Mouse (Mus musculus): ENCODE measurements around the gene Olfr1061. TPM values are rescaled to one million over a fixed set of nuclear protein-coding genes. Genes with fewer than 3 reads are reported as not detected.

Olfr1061 gene
- not detected for total RNA-seq (2023)

DNA sequence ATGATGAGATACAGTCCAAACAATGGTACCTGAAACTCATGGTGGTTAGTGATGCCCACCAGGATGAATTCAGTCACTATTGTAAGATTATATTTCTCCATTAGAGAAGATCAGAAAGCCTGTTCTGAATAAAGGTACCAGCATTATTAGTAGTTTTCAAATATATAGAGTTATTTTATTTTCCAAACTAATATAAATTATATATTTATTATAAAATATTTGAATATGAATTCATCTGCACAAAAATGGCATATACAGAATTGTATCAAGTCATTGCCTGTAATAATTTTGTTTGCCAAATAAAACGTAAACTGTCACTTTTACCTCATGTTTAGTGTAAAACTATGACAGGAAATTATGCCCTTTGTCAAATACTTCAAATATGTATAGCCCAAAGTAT lies at the start of gene Olfr1061:
Olfr1061 (minus strand) TSS at position 101 of the 400 bp plus-strand sequence.

DNA sequence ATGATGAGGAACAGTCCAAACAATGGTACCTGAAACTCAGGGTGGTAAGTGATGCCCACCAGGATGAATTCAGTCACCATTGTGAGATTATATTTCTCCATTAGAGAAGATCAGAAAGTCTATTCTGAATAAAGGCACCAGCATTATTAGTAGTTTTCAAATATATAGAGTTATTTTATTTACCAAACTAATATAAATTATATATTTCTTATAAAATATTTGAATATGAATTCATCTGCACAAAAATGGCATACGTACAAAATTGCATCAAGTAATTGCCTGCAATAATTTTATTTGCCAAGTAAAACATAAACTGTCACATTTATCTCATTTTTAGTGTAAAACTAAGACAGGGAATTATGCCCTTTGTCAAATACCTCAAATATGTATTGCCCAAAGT lies 42.3 kb upstream of the Olfr1061 start, which contains the start of gene Olfr1066:
Olfr1066 (minus strand) TSS at position 101 of the 400 bp plus-strand sequence.

DNA sequence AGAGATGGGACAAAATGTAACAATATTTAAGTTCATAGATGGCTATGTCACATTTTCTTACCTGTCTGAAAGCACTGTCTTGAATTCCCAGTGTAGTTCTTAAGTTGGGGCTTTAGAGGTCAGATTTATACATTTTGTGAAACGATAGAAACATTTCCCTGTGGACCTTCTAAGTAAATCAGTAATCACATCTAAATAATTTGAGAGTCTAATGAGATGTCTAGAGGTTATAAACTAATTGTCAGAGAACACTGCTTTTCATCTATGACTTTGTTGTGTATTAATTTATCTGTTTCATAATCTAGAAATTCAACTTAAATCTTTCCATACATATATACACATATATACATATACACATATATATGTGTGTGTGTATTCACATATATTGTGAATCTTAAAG lies 36.6 kb upstream of the Olfr1061 start, which contains the start of gene Olfr1065:
Olfr1065 (minus strand) TSS at position 101 of the 400 bp plus-strand sequence.

DNA sequence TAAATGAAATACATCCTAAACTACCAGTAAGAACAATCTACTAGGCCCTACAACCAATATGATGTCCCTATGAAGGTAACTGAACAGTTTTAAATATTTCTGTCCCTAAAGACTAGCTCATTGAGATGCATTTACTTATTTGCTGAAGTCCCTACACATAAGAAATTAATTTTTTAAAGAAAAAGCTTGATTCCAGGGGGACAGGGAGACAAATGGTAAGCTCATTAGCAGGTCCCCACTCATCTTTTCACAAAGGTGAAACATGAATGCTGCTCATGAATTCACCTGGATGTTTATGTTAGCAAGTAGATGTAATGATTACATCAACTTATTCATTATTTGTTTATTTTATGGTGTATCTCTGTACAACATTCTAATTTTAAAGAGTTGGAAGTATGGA lies 12.8 kb upstream of the Olfr1061 start, which contains the start of gene Olfr1062:
Olfr1062 (minus strand) TSS at position 101 of the 400 bp plus-strand sequence.

DNA sequence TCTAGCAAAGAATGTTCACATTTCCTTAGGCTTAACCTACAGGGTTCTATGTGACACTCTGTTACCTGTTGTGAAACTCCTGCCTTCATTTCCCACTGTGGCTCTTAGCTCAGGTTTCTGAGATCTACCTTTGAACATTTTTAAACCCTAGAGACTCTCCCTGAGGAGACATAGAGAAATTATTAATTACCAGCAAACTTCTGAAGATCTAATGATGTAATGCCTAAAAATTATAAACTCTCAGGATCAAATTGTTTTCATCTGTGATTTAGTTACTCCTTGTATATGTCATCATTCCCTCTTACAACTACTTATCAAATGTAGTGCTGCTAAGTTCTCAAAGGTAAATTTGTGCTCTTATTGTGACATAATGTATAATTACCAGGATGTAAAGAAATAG lies 25.4 kb downstream of the Olfr1061 start, which contains the start of gene Olfr1058:
Olfr1058 (minus strand) TSS at position 101 of the 400 bp plus-strand sequence.

DNA sequence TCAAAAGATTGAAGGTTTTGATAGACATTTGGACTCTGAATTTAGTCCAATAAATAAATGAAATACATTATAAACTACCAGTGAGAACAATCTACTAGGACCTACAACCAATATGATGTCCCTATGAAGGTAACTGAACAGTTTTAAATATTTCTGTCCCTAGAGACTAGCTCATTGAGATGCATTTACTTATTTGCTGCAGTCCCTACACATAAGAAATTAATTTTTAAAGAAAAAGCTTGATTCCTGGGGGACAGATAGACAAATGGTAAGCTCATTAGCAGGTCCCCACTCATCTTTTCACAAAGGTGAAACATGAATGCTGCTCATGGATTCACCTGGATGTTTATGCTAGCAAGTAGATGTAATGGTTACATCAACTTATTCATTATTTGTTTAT lies 35.6 kb downstream of the Olfr1061 start, which contains the start of gene Olfr1057:
Olfr1057 (minus strand) TSS at position 101 of the 400 bp plus-strand sequence.

Other genes starting within 250 kb of the Olfr1061 start
- gene Olfr1043, start 246.5 kb downstream of the Olfr1061 start, total RNA-seq (2023), result not detected
- not detected for gene Olfr1044, start 236.2 kb downstream of the Olfr1061 start, total RNA-seq (2023)
- not detected for gene Olfr52, start 228.4 kb downstream of the Olfr1061 start, total RNA-seq (2023)
- gene Olfr1045, start 211.0 kb downstream of the Olfr1061 start, total RNA-seq (2023), result not detected
- not detected for gene Olfr1046, start 194.7 kb downstream of the Olfr1061 start, total RNA-seq (2023)
- gene Olfr1047, start 182.6 kb downstream of the Olfr1061 start, total RNA-seq (2023), result not detected
- not detected for gene Olfr1048, start 173.8 kb downstream of the Olfr1061 start, total RNA-seq (2023)
- not detected for gene Olfr1049, start 155.7 kb downstream of the Olfr1061 start, total RNA-seq (2023)
- not detected for gene Olfr1051, start 135.0 kb downstream of the Olfr1061 start, total RNA-seq (2023)
- gene Olfr1052, start 121.6 kb downstream of the Olfr1061 start, total RNA-seq (2023), result not detected
- not detected for gene Olfr1053, start 98.8 kb downstream of the Olfr1061 start, total RNA-seq (2023)
- gene Olfr1054, start 78.6 kb downstream of the Olfr1061 start, total RNA-seq (2023), result not detected
- not detected for gene Olfr1055, start 63.8 kb downstream of the Olfr1061 start, total RNA-seq (2023)
- not detected for gene Olfr1056, start 51.6 kb downstream of the Olfr1061 start, total RNA-seq (2023)
- not detected for gene Olfr1057, start 35.7 kb downstream of the Olfr1061 start, total RNA-seq (2023)
- not detected for gene Olfr1058, start 25.5 kb downstream of the Olfr1061 start, total RNA-seq (2023)
- gene Olfr1062, start 12.7 kb upstream of the Olfr1061 start, total RNA-seq (2023), result not detected
- not detected for gene Olfr1065, start 36.5 kb upstream of the Olfr1061 start, total RNA-seq (2023)
- not detected for gene Olfr1066, start 42.2 kb upstream of the Olfr1061 start, total RNA-seq (2023)
- not detected for gene Olfr228, start 73.3 kb upstream of the Olfr1061 start, total RNA-seq (2023)
- not detected for gene Olfr1076, start 94.4 kb upstream of the Olfr1061 start, total RNA-seq (2023)
- not detected for gene Olfr1079, start 128.4 kb upstream of the Olfr1061 start, total RNA-seq (2023)
- gene Olfr1080, start 144.2 kb upstream of the Olfr1061 start, total RNA-seq (2023), result not detected
- not detected for gene Olfr1082, start 184.9 kb upstream of the Olfr1061 start, total RNA-seq (2023)
- gene Olfr1084, start 225.7 kb upstream of the Olfr1061 start, total RNA-seq (2023), result not detected
- gene Olfr1085, start 248.0 kb upstream of the Olfr1061 start, total RNA-seq (2023), result not detected

Measured in CD4-positive naive resting alpha-beta T cell, adult 57 days (primary cell).